Mouse (Mus musculus): ENCODE data around the gene Rasal1. TPM values are rescaled to one million over a fixed set of nuclear protein-coding genes. Genes with fewer than 3 reads are reported as not detected.

Gene Rasal1
- polyA plus RNA-seq, 1 experiment from 2014 or later = 0.48 TPM

DNA sequence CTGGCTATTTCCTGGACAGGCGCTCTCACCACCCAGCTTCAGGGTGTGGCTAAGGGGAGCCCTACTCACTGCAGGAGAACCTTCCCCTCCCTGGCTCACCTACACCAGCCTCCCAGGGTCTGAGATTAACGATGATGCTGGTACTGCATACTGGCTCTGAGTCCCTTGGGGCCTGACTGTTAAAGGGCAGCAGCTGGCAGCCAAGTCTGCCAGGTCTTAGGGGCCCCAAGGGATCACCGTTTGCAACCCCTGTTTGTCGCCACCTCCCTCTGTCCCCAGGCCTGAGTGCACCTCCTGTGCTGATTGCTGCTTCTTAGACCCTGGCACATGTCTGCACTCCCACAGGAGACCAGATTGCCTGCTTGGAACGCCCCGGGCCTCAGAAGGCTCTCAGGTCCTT lies 55.8 kb downstream of the Rasal1 start:
- no peaks in the 10 kb centered on the region for H3K9me3 ChIP-seq (ENCODE audit: control insufficient read depth, low read length)
- no peak overlapping the region for H3K9ac ChIP-seq (ENCODE audit: low read length)
- H3K27ac ChIP-seq (replicated peaks; ENCODE audit: low read depth, low read length) = no peak overlapping the region
- H3K4me1 ChIP-seq (ENCODE audit: control insufficient read depth, insufficient read depth, low read length) = peaks cover 4% of the 10 kb centered on the region; the same call in 1 of the 2 replicates
- no peak overlapping the region for H3K4me2 ChIP-seq (ENCODE audit: low read depth, severe bottlenecking)
- no peaks in the 10 kb centered on the region for H3K36me3 ChIP-seq (ENCODE audit: control insufficient read depth, insufficient read depth, low read length)
- no peak overlapping the region for H3K4me3 ChIP-seq (ENCODE audit: low read depth, low read length)
- H3K27me3 ChIP-seq (ENCODE audit: control insufficient read depth, insufficient read depth, low read length) = peaks cover 19% of the 10 kb centered on the region; the same call in 1 of the 2 replicates
- DNase-seq (ENCODE audit: low spot score) (no peak), ATAC-seq (ENCODE audit: insufficient number of reproducible peaks, low FRiP score, low TSS enrichment, low read depth) (no peak)
- WGBS = 52% methylated on average over 6 of the region's 6 CpGs

DNA sequence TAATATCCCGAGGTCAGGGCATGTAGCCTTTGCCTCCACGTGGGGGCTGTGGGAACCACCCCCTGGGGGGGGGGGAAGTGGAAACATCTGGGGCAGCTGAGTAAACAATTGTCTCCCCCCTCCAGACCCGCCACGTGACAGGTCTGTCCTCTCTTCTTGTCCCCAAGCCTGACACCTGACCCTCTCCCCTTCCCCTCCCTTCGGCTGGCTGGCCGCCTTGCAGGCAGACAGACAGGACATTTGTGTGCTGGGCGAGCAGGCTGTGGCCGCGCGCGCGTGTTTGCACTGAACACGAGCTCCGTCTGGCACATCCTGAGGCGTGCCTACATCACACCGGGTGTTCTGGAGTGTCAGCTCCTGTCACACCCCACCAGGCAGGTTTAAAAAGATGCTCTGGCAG lies 57.9 kb downstream of the Rasal1 start:
- Histone ChIP-seq H3K4me3 (ENCODE audit: low read depth, low read length) (peak overlapping the region; percentile 3; the same call in 1 of the 2 replicates), H3K27me3 (ENCODE audit: control insufficient read depth, insufficient read depth, low read length) (peaks cover 33% of the 10 kb centered on the region), H3K4me2 (ENCODE audit: low read depth, severe bottlenecking) (peak overlapping the region; percentile 35), H3K9me3 (ENCODE audit: control insufficient read depth, low read length) (no peaks in the 10 kb centered on the region), H3K27ac (replicated peaks; ENCODE audit: low read depth, low read length) (no peak overlapping the region), H3K9ac (ENCODE audit: low read length) (no peak overlapping the region), H3K36me3 (ENCODE audit: control insufficient read depth, insufficient read depth, low read length) (no peaks in the 10 kb centered on the region), H3K4me1 (ENCODE audit: control insufficient read depth, insufficient read depth, low read length) (peaks cover 14% of the 10 kb centered on the region)
- WGBS = 6% methylated on average over 16 of the region's 16 CpGs
- ATAC-seq (ENCODE audit: insufficient number of reproducible peaks, low FRiP score, low TSS enrichment, low read depth) (no peak), DNase-seq (ENCODE audit: low spot score) (peak; percentile 58)

DNA sequence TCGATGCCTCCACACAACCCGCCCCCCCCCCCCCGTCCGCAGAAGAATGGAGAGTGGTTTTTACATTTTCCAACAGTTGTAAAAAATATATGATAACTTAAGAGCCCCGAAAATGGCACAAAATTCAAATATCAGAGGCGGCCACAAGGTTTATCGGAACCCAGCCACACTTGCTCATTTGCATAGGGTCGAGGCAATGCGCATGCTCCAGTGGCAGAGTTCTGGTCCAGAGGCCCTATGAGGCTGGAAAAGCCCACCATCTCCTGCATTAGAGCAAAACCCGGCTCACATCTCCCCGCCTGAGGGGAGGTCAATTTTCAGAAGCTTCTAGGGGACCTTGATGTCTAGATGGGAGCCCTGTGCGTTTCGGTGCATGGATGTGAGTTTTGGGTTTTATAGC lies 58.4 kb downstream of the Rasal1 start:
- Histone ChIP-seq H3K4me1 (ENCODE audit: control insufficient read depth, insufficient read depth, low read length) (peaks cover 14% of the 10 kb centered on the region), H3K9ac (ENCODE audit: low read length) (no peak overlapping the region), H3K27me3 (ENCODE audit: control insufficient read depth, insufficient read depth, low read length) (peaks cover 37% of the 10 kb centered on the region), H3K36me3 (ENCODE audit: control insufficient read depth, insufficient read depth, low read length) (no peaks in the 10 kb centered on the region), H3K27ac (replicated peaks; ENCODE audit: low read depth, low read length) (no peak overlapping the region), H3K4me3 (ENCODE audit: low read depth, low read length) (peak overlapping the region; percentile 3; the same call in 1 of the 2 replicates), H3K9me3 (ENCODE audit: control insufficient read depth, low read length) (no peaks in the 10 kb centered on the region), H3K4me2 (ENCODE audit: low read depth, severe bottlenecking) (peak overlapping the region; percentile 35)
- ATAC-seq (ENCODE audit: insufficient number of reproducible peaks, low FRiP score, low TSS enrichment, low read depth) = no peak
- DNase-seq (ENCODE audit: low spot score) = no peak
- WGBS = 43% methylated on average over 13 of the region's 13 CpGs

DNA sequence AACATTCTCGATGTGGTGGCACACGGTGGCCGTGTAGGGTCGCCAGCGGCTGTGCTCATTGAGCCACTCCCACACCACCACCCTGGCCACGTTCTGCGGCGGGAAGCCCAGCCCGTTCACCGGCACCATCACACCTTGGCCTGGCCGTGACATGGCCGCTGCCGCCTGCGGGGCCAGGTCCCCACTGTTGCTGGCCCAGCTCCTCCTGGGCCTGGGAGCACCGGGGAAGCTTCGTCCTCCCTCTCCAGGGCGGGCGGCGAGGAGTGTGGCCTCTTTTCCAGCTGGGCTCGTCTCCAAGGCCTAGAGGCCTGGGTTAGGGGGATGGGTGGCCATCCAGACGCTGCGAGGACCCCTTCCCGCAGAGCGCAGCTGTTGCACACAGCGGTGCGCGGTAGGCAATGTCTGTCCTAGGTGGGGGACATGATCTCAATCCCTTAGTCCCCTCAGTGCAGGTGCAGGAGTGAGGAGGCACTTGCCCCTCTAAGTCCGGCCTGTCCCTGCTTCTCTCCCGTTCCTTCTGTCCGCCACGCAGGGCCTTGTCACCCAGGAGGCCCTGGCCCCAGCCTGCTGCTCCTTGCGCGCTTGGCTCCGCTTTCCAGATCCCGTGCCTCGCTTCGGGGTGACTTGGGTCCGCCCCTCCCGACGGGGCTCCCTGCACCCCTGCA lies 61.7 kb downstream of the Rasal1 start:
- Histone ChIP-seq H3K9me3 (ENCODE audit: control insufficient read depth, low read length) (no peaks in the 10 kb centered on the region), H3K4me1 (ENCODE audit: control insufficient read depth, insufficient read depth, low read length) (peaks cover 14% of the 10 kb centered on the region), H3K9ac (ENCODE audit: low read length) (peak overlapping the region; percentile 49), H3K4me3 (ENCODE audit: low read depth, low read length) (peak overlapping the region; percentile 49), H3K27me3 (ENCODE audit: control insufficient read depth, insufficient read depth, low read length) (peaks cover 58% of the 10 kb centered on the region), H3K27ac (replicated peaks; ENCODE audit: low read depth, low read length) (no peak overlapping the region), H3K36me3 (ENCODE audit: control insufficient read depth, insufficient read depth, low read length) (no peaks in the 10 kb centered on the region), H3K4me2 (ENCODE audit: low read depth, severe bottlenecking) (peak overlapping the region; percentile 55)
- 3% methylated on average over 40 of the region's 40 CpGs for WGBS
- peak; percentile 62 for DNase-seq (ENCODE audit: low spot score)
- ATAC-seq (ENCODE audit: insufficient number of reproducible peaks, low FRiP score, low TSS enrichment, low read depth) = 0 out of 2 replicates have a peak, but pooled peaks have one; percentile 16

DNA sequence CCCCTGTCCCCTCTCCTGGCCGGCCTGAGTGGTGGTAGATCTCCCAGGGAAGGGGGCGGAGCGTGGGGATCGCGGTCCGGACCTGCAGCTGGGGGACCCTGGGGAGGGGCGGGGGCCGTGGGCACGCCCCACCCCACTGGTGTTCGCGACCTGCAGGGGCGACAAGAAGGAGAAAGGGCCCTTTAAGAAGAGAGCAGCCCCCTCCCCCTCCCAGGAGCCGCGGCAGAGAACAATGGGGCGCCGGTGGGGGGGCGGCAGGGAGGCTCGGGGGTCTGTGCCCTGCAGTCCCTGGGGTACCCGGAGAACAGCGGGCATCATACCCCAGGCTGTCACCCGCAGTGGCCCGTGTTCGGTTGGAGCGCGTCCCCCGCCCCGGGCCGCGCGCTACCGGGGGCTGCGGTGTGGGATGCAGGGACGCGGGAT lies 62.2 kb downstream of the Rasal1 start:
- DNase-seq (ENCODE audit: low spot score) = no peak
- Histone ChIP-seq H3K9ac (ENCODE audit: low read length) (peak overlapping the region; percentile 49; the same call in 1 of the 2 replicates), H3K27ac (replicated peaks; ENCODE audit: low read depth, low read length) (no peak overlapping the region), H3K4me1 (ENCODE audit: control insufficient read depth, insufficient read depth, low read length) (peaks cover 14% of the 10 kb centered on the region), H3K9me3 (ENCODE audit: control insufficient read depth, low read length) (no peaks in the 10 kb centered on the region), H3K4me3 (ENCODE audit: low read depth, low read length) (peak overlapping the region; percentile 49), H3K27me3 (ENCODE audit: control insufficient read depth, insufficient read depth, low read length) (peaks cover 58% of the 10 kb centered on the region), H3K36me3 (ENCODE audit: control insufficient read depth, insufficient read depth, low read length) (no peaks in the 10 kb centered on the region), H3K4me2 (ENCODE audit: low read depth, severe bottlenecking) (peak overlapping the region; percentile 55)
- 0 out of 2 replicates have a peak, but pooled peaks have one; percentile 18 for ATAC-seq (ENCODE audit: insufficient number of reproducible peaks, low FRiP score, low TSS enrichment, low read depth)
- WGBS = under 1% methylated on average over 28 of the region's 34 CpGs

GRCm38 (mm10) chr5:120711416-120711815 lies 62.8 kb downstream of the Rasal1 start:
- H3K27ac ChIP-seq (replicated peaks; ENCODE audit: low read depth, low read length) = no peak overlapping the region
- no peaks in the 10 kb centered on the region for H3K9me3 ChIP-seq (ENCODE audit: control insufficient read depth, low read length)
- DNase-seq (ENCODE audit: low spot score) (peak; percentile 43), ATAC-seq (ENCODE audit: insufficient number of reproducible peaks, low FRiP score, low TSS enrichment, low read depth) (no peak)
- H3K4me2 ChIP-seq (ENCODE audit: low read depth, severe bottlenecking) = peak overlapping the region; percentile 55
- H3K36me3 ChIP-seq (ENCODE audit: control insufficient read depth, insufficient read depth, low read length) = no peaks in the 10 kb centered on the region
- peaks cover 58% of the 10 kb centered on the region for H3K27me3 ChIP-seq (ENCODE audit: control insufficient read depth, insufficient read depth, low read length)
- 2% methylated on average over 32 of the region's 43 CpGs for WGBS
- peak overlapping the region; percentile 49; the same call in 1 of the 2 replicates for H3K9ac ChIP-seq (ENCODE audit: low read length)
- H3K4me1 ChIP-seq (ENCODE audit: control insufficient read depth, insufficient read depth, low read length) = peaks cover 14% of the 10 kb centered on the region
- H3K4me3 ChIP-seq (ENCODE audit: low read depth, low read length) = peak overlapping the region; percentile 49

DNA sequence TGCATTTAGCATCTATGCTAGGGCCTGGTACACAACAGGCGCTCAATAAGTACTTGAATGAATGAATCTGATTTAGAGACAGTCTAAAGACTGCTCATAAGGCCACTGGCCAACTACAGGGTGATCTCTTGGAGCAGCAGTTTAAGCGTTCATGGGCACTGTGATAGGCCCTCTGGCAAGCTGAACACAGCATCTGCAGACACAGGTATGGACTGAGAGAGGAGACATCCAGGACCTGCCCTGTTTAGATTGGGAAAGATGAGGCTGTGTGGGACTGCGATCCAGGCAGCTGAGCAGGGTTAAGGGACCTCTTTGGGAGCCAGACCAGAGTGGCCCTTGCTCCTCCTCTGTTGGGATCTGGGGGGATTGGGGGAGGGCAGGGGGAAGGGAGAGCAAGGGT lies 63.2 kb downstream of the Rasal1 start, which contains the start of gene Dtx1:
Gene Dtx1, minus strand, starts transcription at position 101 of the 400 bp plus-strand sequence.
- DNase-seq (ENCODE audit: low spot score) = no peak
- Histone ChIP-seq H3K27me3 (ENCODE audit: control insufficient read depth, insufficient read depth, low read length) (peaks cover 58% of the 10 kb centered on the region), H3K9me3 (ENCODE audit: control insufficient read depth, low read length) (no peaks in the 10 kb centered on the region), H3K9ac (ENCODE audit: low read length) (peak within 1 kb of the TSS; percentile 49), H3K4me2 (ENCODE audit: low read depth, severe bottlenecking) (peak within 1 kb of the TSS; percentile 55), H3K4me3 (ENCODE audit: low read depth, low read length) (peak within 1 kb of the TSS; percentile 49), H3K4me1 (ENCODE audit: control insufficient read depth, insufficient read depth, low read length) (peaks cover 11% of the 10 kb centered on the region), H3K36me3 (ENCODE audit: control insufficient read depth, insufficient read depth, low read length) (no peaks in the 10 kb centered on the region), H3K27ac (replicated peaks; ENCODE audit: low read depth, low read length) (no peak within 1 kb of the TSS)
- WGBS = 37% methylated on average over 3 of the region's 3 CpGs
- no peak for ATAC-seq (ENCODE audit: insufficient number of reproducible peaks, low FRiP score, low TSS enrichment, low read depth)

DNA sequence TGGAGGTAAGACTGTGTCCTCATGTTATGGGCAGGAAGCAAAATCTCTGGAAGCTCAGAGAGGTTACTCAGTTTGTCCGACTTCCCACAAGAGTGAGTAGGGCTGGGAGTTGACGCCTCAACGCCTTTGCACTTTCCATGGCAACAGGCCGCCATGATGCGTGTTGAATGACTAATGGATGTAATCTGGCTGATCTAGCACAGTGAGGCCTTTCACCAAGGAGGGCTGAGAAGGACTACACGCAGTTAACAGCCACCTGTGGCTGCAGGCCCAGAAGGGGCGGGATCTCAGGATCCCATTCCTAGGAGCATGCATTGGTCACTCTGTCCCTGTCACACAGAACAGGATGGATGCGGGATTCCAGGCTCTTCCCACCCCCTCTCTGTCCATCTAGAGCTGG lies 64.1 kb downstream of the Rasal1 start:
- no peak for DNase-seq (ENCODE audit: low spot score)
- no peak for ATAC-seq (ENCODE audit: insufficient number of reproducible peaks, low FRiP score, low TSS enrichment, low read depth)
- H3K4me3 ChIP-seq (ENCODE audit: low read depth, low read length) = no peak overlapping the region
- no peaks in the 10 kb centered on the region for H3K36me3 ChIP-seq (ENCODE audit: control insufficient read depth, insufficient read depth, low read length)
- no peak overlapping the region for H3K27ac ChIP-seq (replicated peaks; ENCODE audit: low read depth, low read length)
- peaks cover 58% of the 10 kb centered on the region for H3K27me3 ChIP-seq (ENCODE audit: control insufficient read depth, insufficient read depth, low read length)
- no peak overlapping the region for H3K9ac ChIP-seq (ENCODE audit: low read length)
- H3K4me2 ChIP-seq (ENCODE audit: low read depth, severe bottlenecking) = no peak overlapping the region
- H3K4me1 ChIP-seq (ENCODE audit: control insufficient read depth, insufficient read depth, low read length) = peaks cover 10% of the 10 kb centered on the region
- 76% methylated on average over 8 of the region's 8 CpGs for WGBS
- H3K9me3 ChIP-seq (ENCODE audit: control insufficient read depth, low read length) = no peaks in the 10 kb centered on the region

Measured in limb, embryonic 11.5 days (tissue).